Mouse (Mus musculus) CH12.LX (cell line): ENCODE results near the gene Hist2h3c1.
"Not testable (repeated sequence)": the region's sequence is repeated elsewhere in the genome, so short reads cannot be mapped to it uniquely, and the experiment has no call there.

Experiments used
- CTCF ChIP-seq, 2 experiments: IDR thresholded peaks in 1 of 2; conservative IDR thresholded peaks in 1 of 2; 2 replicates each; pipeline ENCODE4 v1.5.1; 2011 to 2012; ENCODE audit warnings: low read depth in 2 of 2, low read length in 2 of 2, improper control_type of control experiment in 1 of 2, inconsistent platforms in 1 of 2, mild to moderate bottlenecking in 1 of 2, moderate library complexity in 1 of 2
- USF1 ChIP-seq: IDR thresholded peaks from 2 replicates; pipeline ENCODE4 v1.6.1; 2014; ENCODE audit warnings: low read depth, mild to moderate bottlenecking, inconsistent platforms, low read length, improper control_type of control experiment

GRCm38 (mm10) chr3:96220131-96220764 is 26.2 kb upstream of the Hist2h3c1 start:
- TF ChIP-seq USF1; CTCF (conservative IDR thresholded peaks at IDR 0.05 in 1 of 2, IDR thresholded peaks at IDR 0.05 in 1 of 2; ENCODE audit: low read depth in 2 of 2, low read length in 2 of 2): not testable (repeated sequence)
